Mouse (Mus musculus) neutrophil, adult 5-6 weeks (primary cell): ENCODE measurements at regions not wholly inside any gene's neighbourhood (a gene's known extent, or its start where the extent isn't known, plus 50 kb on each side); places are given as distances from the start of the nearest gene placed in this dataset.
A peak's percentile ranks its signal among the peaks of the same experiment; 100 is the strongest.

Source experiments
- ATAC-seq: fragments of 151-379, 151-347 bp; 2 replicates; pipeline ENCODE4 v1.8.0; 2017; ENCODE audit warnings: mild to moderate bottlenecking, moderate TSS enrichment; ENCODE audit not compliant: insufficient number of reproducible peaks, poor library complexity, low FRiP score, severe bottlenecking; ENCODE audit errors: extremely low read depth

DNA sequence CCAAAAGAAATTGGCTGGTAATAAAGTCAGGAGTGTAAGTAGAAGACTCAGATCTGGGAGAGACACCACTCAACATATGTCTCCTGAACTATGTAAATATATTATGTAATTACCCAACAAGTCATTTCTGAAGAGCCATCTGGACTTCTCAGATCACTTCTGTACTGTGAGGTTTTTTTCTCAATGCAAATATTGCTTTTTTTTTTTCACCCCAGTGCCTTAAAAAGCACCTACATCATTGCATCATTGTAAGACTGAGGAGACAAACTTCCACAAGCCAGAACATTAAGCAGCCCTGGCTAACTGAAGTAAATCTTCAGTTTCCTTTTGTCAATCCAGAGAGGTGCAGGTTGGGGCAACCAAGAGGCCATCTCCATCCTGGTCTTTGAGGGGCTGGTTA, 55.8 kb upstream of the Adtrp start:
- no peak for ATAC-seq

DNA sequence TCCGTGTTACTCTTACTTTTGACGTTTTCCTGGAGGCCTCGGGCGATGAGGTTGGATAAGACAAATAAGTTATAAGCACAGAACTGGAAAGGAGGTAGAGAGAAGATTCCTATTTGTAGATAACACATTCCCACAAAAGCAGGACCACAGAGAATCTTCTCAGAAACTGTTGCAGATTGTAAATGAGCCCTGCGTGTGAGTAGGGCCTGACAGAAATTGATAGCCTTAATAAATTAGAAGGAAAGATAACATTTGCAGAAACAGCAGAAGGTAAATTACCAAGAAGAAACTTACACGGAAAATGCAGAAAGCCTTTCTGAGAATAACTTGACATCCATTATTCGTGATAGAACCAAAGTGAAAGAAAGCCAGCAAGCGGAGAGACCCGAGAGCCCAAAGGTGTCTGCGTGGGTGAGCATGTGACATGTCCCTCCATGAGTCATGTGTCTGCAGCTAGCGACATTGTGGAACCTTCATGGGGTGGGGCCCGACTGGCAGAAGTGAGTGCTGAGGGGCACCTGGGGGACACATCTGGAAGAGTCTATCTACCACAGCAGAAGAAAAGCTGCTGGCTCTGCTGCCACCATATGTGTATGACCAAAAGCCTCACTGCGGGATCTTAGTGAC, 52.5 kb upstream of the Adtrp start:
- ATAC-seq, result no peak

GRCm38 (mm10) chr13:41899281-41899680, 51.8 kb upstream of the Adtrp start:
- ATAC-seq, result no peak

DNA sequence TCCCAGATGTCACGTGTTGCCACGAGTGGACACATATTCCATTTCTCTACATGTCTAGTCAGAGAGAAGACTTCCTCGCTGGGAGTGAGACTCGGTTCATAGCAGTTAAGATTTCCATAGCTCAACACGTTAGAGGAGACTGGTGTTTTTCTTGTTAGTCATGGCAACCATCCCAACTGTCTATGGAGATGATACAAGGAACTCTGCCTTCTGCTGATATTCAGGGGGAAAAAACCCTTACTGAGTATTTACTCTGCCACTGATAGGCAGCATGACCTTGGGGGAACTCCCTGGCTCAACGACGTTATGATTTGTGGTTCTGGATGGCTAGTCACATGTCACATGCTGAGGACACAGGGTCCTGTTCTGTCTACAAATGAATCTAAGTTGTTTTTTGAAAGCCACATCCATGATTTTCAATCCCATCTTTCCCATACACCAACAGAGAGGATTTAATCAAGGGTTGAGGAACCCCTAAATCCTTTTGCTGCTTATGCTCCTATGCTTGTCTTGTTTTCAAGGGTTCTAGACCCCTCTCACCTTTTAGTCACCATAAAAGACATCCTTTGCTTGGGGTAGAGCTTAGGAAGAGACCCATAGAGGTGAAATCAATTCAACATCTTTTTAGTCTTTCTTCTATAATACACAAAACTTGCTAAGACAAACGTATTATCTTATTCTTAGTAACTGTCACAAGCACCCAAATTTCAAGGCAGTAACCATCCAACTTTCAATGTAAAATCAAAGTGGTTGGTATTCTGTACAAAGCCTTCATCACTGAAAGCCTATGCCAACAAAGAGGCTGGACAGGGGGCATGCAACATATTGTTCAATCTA, 50.2 kb upstream of the Adtrp start:
- 0 out of 2 replicates have a peak, but pooled peaks have one; percentile 13 for ATAC-seq
